Mouse (Mus musculus) lung, postnatal 0 days (tissue): ENCODE data around the gene Radil. TPM values are rescaled to one million over a fixed set of nuclear protein-coding genes. Genes with fewer than 3 reads are reported as not detected.

ENCODE experiments used
- ATAC-seq: fragments of 200-750 bp; cut with Nextera tagmentation; 2 replicates; pipeline ENCODE4 v1.8.0; 2017; ENCODE audit warnings: moderate library complexity
- DNase-seq: peaks from one replicate; pipeline ENCODE4 v3.0.0-alpha.2; 2016; ENCODE audit warnings: low spot score
- H3K27ac ChIP-seq: fragments of 300-500 bp; sonication (generic); 2 replicates; pipeline ENCODE4 v1.5.1; 2014; ENCODE audit warnings: antibody characterized with exemption, mild to moderate bottlenecking, low read length, mixed read lengths
- H3K27me3 ChIP-seq: fragments of 300-500 bp; sonication (generic); replicated peaks from 2 replicates; pipeline ENCODE4 v1.6.1; 2014; ENCODE audit warnings: low read length, mixed read lengths; ENCODE audit not compliant: insufficient read depth
- H3K36me3 ChIP-seq: fragments of 300-500 bp; sonication (generic); 2 replicates; pipeline ENCODE4 v1.6.1; 2014; ENCODE audit warnings: low read length, mixed read lengths; ENCODE audit not compliant: insufficient read depth
- H3K4me1 ChIP-seq: fragments of 300-500 bp; sonication (generic); 2 replicates; pipeline ENCODE4 v1.6.1; 2014; ENCODE audit warnings: antibody characterized with exemption, low read depth, low read length, mixed read lengths; ENCODE audit not compliant: insufficient read depth
- H3K4me2 ChIP-seq: fragments of 300-500 bp; sonication (generic); replicated peaks from 2 replicates; pipeline ENCODE4 v1.6.1; 2014; ENCODE audit warnings: low read depth, mild to moderate bottlenecking, low read length, moderate library complexity, mixed read lengths
- H3K4me3 ChIP-seq: fragments of 300-500 bp; sonication (generic); 2 replicates; pipeline ENCODE4 v1.5.1; 2014; ENCODE audit warnings: low read depth, low read length
- H3K9ac ChIP-seq: fragments of 300-500 bp; sonication (generic); replicated peaks from 2 replicates; pipeline ENCODE4 v1.6.1; 2014; ENCODE audit warnings: low read depth, mild to moderate bottlenecking
- H3K9me3 ChIP-seq: fragments of 300-500 bp; sonication (generic); 2 replicates; pipeline ENCODE4 v1.6.1; 2016; ENCODE audit warnings: low read length, mixed read lengths
- CTCF ChIP-seq: IDR thresholded peaks from 2 replicates; pipeline ENCODE4 v1.5.1; 2016; ENCODE audit warnings: antibody characterized with exemption, mild to moderate bottlenecking
- EP300 ChIP-seq: IDR thresholded peaks from 2 replicates; pipeline ENCODE4 v1.6.1; 2016; ENCODE audit warnings: antibody characterized with exemption, mild to moderate bottlenecking, control low read depth
- WGBS: fragments of 180-500 bp; shearing (Covaris S2); extraction: QIAGEN DNeasy Blood & Tissue Kit; methylation state at CpG from one replicate; pipeline ENCODE4 v1.1.7; 2014; 5-methylcytosine and 5-hydroxymethylcytosine counted together
- polyA plus RNA-seq: library from polyadenylated mRNA; unstranded; fragments of >200 nt; fragmentation: Nextera tagmentation; extraction: Ambion mirVana; gene quantifications from 2 replicates; pipeline ENCODE4 v1.2.1, GENCODE M21; 2015

Gene Radil
- 13.5 and 14.5 TPM in 2 replicates for polyA plus RNA-seq

DNA sequence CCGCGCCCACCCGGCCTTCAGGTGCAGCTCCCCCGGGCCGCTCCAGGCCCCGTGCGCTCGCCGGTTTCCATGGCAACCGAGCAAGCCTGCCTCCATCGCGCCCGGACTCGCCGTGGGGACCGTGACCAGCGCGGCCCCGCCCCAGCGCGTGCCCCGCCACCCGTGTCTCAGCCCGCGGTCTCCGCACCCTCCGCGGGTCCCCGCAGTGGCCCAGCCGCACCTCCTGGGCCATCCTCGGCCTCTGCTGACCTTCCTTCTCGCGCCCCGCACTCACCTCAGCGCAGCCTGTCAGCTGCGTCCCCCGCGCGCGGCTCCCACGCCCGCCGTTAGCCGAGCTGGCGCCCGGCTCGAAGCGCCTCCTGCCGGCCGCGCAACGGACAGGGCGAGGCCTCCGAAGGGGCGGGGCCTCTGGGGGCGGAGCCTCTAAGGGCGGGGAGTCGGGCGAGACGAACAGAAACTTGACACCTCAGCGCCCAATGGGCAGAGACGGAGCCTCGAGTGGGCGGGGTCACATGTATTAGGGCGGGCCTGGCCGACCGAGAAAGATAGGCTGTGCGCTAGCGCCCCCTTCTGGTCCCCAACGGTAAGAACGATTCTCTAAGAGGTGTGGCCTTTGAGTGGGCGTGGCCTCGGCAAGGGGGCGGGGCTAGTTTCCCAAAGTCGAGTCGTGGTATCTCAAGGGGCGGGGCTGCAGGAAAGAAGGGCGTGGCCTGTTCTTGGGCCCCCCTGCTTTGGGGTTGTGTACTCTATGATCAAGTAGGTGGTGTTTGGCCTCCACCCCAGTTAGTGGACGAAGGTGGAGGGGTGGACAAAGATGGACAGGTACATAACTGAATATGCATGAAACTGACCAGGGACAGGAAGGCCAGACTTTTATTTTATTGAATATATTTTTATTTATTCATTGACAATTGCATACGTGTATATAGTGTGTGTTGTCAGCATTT is at the start of gene Radil:
TSS of gene Radil (minus strand) at position 393 of the 947 bp plus-strand sequence.
- Histone ChIP-seq H3K9me3 (no peaks in the 10 kb centered on the region), H3K27me3 (no peaks in the 10 kb centered on the region), H3K4me2 (peak within 1 kb of the TSS; percentile 98), H3K4me3 (peak within 1 kb of the TSS; percentile 58), H3K4me1 (peaks cover 3% of the 10 kb centered on the region; the same call in 1 of the 2 replicates), H3K36me3 (no peaks in the 10 kb centered on the region), H3K9ac (peak within 1 kb of the TSS; percentile 26; the same call in 1 of the 2 replicates), H3K27ac (peak within 1 kb of the TSS; percentile 55)
- DNase-seq (peak; percentile 99), ATAC-seq (peak; percentile 96)
- WGBS = 3% methylated on average over 56 of the region's 80 CpGs
- peak; percentile 88 for TF ChIP-seq CTCF
- no peak for TF ChIP-seq EP300

DNA sequence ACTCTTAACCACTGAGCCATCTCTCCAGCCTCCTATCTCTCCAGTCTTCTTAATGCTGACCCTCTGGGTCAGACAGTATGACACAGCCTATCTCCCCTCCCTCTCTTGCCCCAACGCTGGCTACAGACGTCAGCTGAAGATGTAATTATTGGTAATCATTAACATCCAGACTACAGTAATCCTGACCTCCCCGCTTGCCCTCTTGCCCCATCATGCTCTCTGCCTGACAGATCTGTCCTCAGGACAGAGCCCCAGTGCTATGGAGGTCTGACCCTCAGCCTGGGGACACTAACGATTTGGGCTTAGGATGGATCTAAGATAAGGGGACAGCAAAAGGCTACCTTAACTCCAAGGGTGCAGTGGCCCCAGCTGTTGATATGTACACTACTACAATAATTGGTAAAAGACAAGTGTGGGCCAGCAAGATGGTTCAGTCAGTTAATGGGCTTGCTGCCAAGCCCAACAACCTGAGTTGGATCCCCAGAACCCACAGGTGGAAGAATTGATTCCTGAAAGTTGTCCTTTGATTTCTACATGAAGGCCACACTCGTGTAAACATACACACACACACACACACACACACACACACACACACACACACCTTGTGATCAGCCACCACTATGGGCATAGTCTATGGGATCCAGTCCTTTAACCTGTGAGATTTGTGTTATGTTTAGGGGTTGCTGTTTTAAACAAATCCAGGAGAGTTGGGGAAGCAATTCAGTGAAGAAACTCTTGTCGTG is 46.9 kb upstream of the Radil start:
- Histone ChIP-seq H3K4me2 (no peak overlapping the region), H3K9ac (no peak overlapping the region), H3K4me1 (no peaks in the 10 kb centered on the region), H3K4me3 (no peak overlapping the region), H3K27ac (no peak overlapping the region), H3K36me3 (no peaks in the 10 kb centered on the region), H3K9me3 (no peaks in the 10 kb centered on the region), H3K27me3 (no peaks in the 10 kb centered on the region)
- no peak for TF ChIP-seq EP300
- no peak for TF ChIP-seq CTCF
- WGBS = 58% methylated on average over 6 of the region's 6 CpGs
- DNase-seq (no peak), ATAC-seq (no peak)

DNA sequence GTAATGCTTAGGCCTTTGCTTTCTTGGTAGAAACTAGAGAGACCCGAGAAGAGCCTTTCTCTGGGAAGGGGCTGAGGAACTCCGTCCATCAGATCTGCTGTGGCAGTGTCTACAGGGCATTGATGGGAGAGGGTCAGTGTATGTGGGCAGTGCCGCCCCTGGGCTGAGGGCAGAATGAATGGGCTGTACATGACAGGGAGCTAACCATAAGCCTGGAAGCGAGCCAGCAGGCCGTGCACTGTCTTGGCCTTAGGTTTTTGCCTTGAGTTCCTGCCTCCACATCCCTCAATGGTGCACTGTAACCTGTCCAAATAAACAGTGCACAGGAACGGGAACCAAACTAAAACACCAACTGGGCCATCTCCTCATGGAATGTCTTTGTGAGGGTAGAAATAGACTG is 45.8 kb upstream of the Radil start:
- DNase-seq (no peak), ATAC-seq (no peak)
- H3K4me3 ChIP-seq = no peak overlapping the region
- no peaks in the 10 kb centered on the region for H3K9me3 ChIP-seq
- H3K9ac ChIP-seq = no peak overlapping the region
- TF ChIP-seq CTCF = no peak
- no peak for TF ChIP-seq EP300
- no peaks in the 10 kb centered on the region for H3K27me3 ChIP-seq
- 66% methylated on average over 6 of the region's 6 CpGs for WGBS
- H3K36me3 ChIP-seq = no peaks in the 10 kb centered on the region
- no peaks in the 10 kb centered on the region for H3K4me1 ChIP-seq
- no peak overlapping the region for H3K4me2 ChIP-seq
- H3K27ac ChIP-seq = no peak overlapping the region

DNA sequence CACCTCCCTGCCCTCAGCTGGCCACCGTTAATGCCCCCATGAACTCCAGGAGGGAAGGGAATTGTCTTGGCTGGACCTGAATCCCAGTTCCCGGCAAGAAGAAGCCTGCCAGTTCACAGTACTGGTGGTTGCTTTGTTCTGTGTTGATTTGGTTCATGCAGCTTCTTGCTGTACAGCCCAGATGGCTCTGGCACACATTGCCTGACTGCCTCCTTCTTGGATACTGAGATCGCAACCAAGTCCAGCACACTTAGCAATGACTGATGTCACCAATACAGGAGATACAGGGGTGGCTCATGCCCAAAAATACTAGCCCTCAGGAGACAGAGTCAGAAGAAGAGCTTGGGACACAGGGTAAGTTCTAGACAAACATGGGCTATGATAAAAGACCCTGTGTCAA is 44.8 kb upstream of the Radil start:
- no peak for ATAC-seq
- no peaks in the 10 kb centered on the region for H3K4me1 ChIP-seq
- TF ChIP-seq EP300 = no peak
- TF ChIP-seq CTCF = no peak
- no peak for DNase-seq
- H3K36me3 ChIP-seq = no peaks in the 10 kb centered on the region
- no peak overlapping the region for H3K27ac ChIP-seq
- no peak overlapping the region for H3K9ac ChIP-seq
- no peak overlapping the region for H3K4me3 ChIP-seq
- H3K9me3 ChIP-seq = no peaks in the 10 kb centered on the region
- no peak overlapping the region for H3K4me2 ChIP-seq
- H3K27me3 ChIP-seq = no peaks in the 10 kb centered on the region
- WGBS = 85% methylated on average over 3 of the region's 3 CpGs

DNA sequence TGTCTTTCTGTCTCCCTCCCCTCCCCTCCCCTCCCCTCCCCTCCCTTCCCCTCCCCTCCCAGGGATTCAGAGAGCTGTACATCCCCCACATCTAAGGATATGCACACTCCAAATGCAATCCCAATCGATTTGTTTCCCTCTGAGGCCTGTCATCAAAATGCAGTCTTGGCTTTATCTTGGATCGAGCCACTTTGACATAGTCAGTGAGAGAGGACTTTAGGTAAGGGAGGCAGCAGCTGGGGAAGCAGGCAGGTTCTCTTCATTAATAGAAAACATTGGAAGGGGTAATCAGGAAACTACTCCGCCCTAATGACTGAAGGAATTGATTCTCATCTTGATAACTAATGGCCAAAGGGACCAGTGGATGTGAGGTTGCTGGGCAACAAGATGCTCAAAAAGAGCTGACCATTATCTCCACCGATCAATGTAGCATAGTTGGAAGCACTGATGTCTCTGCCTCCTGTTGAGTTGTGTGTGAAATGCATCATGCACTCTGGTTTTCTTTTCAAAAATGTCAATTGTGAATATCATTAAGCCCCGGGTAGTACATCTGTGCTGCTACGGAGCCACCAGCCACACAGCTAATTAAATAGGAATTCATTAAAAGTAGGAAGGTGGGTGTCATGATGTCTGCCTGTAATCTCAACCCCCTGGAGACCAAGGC is 40.2 kb upstream of the Radil start:
- no peaks in the 10 kb centered on the region for H3K4me1 ChIP-seq
- TF ChIP-seq EP300 (no peak), CTCF (no peak)
- H3K9ac ChIP-seq = no peak overlapping the region
- no peaks in the 10 kb centered on the region for H3K27me3 ChIP-seq
- DNase-seq (no peak), ATAC-seq (no peak)
- no peaks in the 10 kb centered on the region for H3K9me3 ChIP-seq
- no peaks in the 10 kb centered on the region for H3K36me3 ChIP-seq
- WGBS = 75% methylated on average over 6 of the region's 6 CpGs
- H3K4me2 ChIP-seq = no peak overlapping the region
- H3K4me3 ChIP-seq = no peak overlapping the region
- no peak overlapping the region for H3K27ac ChIP-seq
